Comparison of ENCODE assay signal across 9 mouse cellular contexts in genomic region chr5:67669436-67669896, GRCm38 (mm10).
DNase-seq lines count a peak whose midpoint lies in the region; ATAC-seq lines count a peak whose summit lies in the region.
"Had no signal": no experiment of that assay in that cellular context is flagged by ENCODE, and none has a peak within 500 bp of the region (broad histone marks: within the 10 kb centered on the region; RNA-seq: fewer than 3 reads in every experiment).

No protein-coding gene starts in this region.

- peaks cover 40% of the 10 kb centered on the region for H3K36me3 ChIP-seq in hindbrain, embryonic 14.5 days (replicated peaks; ENCODE audit: control insufficient read depth, insufficient read depth)
- peaks cover 20% of the 10 kb centered on the region for H3K36me3 ChIP-seq in hindbrain, embryonic 10.5 days
- H3K36me3 ChIP-seq in embryonic facial prominence, embryonic 15.5 days, result no peaks in the 10 kb centered on the region

- H3K4me1 ChIP-seq in hindbrain, embryonic 14.5 days (replicated peaks; ENCODE audit: control insufficient read depth, insufficient read depth, low read length), result 0 out of 2 replicates have a peak, but pooled peaks cover 4% of the 10 kb centered on the region
- H3K4me1 ChIP-seq in hindbrain, embryonic 10.5 days (replicated peaks), result no peaks in the 10 kb centered on the region
- no peaks in the 10 kb centered on the region for H3K4me1 ChIP-seq in embryonic facial prominence, embryonic 15.5 days

- no peak overlapping the region for H3K27ac ChIP-seq in hindbrain, embryonic 14.5 days
- H3K27ac ChIP-seq in hindbrain, embryonic 10.5 days, result no peak overlapping the region
- no peak overlapping the region for H3K27ac ChIP-seq in embryonic facial prominence, embryonic 15.5 days (replicated peaks)

- 64% methylated on average over 13 of the region's 13 CpGs for WGBS in hindbrain, embryonic 14.5 days
- WGBS in hindbrain, embryonic 10.5 days, result 92% methylated on average over 13 of the region's 13 CpGs
- WGBS in embryonic facial prominence, embryonic 15.5 days, result 21% methylated on average over 13 of the region's 13 CpGs

- DNase-seq in hindbrain, embryonic 14.5 days (ENCODE audit: low spot score), result peak; percentile 29
- DNase-seq in hindbrain, embryonic 10.5 days (ENCODE audit: low spot score), result no peak
- peak; percentile 55 for DNase-seq in brain, adult 2 months (ENCODE audit: low read depth, low spot score)
- DNase-seq in kidney, postnatal 25 days, result peak; percentile 37 to 66
- no peak for DNase-seq in right cerebral cortex, postnatal 36 days (ENCODE audit: low spot score in 2 of 2)
- no peak for DNase-seq in right cerebral cortex, postnatal 4 days

- H3K27me3 ChIP-seq in hindbrain, embryonic 14.5 days (ENCODE audit: control insufficient read depth, insufficient read depth, low read length), result peaks cover 6% of the 10 kb centered on the region; the same call in 1 of the 2 replicates
- peaks cover 23% of the 10 kb centered on the region for H3K27me3 ChIP-seq in hindbrain, embryonic 10.5 days (ENCODE audit: insufficient read depth, poor library complexity, severe bottlenecking)
- H3K27me3 ChIP-seq in embryonic facial prominence, embryonic 15.5 days, result no peaks in the 10 kb centered on the region

- no peak overlapping the region for H3K4me2 ChIP-seq in hindbrain, embryonic 14.5 days (replicated peaks)
- peak overlapping the region; percentile 25; the same call in 1 of the 2 replicates for H3K4me2 ChIP-seq in embryonic facial prominence, embryonic 15.5 days (replicated peaks)

- no peak overlapping the region for H3K4me3 ChIP-seq in hindbrain, embryonic 14.5 days (replicated peaks; ENCODE audit: low read length)
- no peak overlapping the region for H3K4me3 ChIP-seq in hindbrain, embryonic 10.5 days
- H3K4me3 ChIP-seq in embryonic facial prominence, embryonic 15.5 days (replicated peaks), result no peak overlapping the region
- H3K4me3 ChIP-seq: myocyte had no signal

- H3K9me3 ChIP-seq in hindbrain, embryonic 14.5 days (ENCODE audit: control insufficient read depth, low read length), result no peaks in the 10 kb centered on the region
- H3K9me3 ChIP-seq in hindbrain, embryonic 10.5 days, result no peaks in the 10 kb centered on the region
- H3K9me3 ChIP-seq in embryonic facial prominence, embryonic 15.5 days (replicated peaks), result no peaks in the 10 kb centered on the region

- no peak for ATAC-seq in hindbrain, embryonic 14.5 days (ENCODE audit: low FRiP score)
- no peak for ATAC-seq in embryonic facial prominence, embryonic 15.5 days (ENCODE audit: insufficient number of reproducible peaks, low FRiP score, low TSS enrichment, low read depth)
- no peak for ATAC-seq in granulocyte monocyte progenitor cell, adult 5-6 weeks (replicated peaks; ENCODE audit: poor library complexity, severe bottlenecking)

- no peak overlapping the region for H3K9ac ChIP-seq in hindbrain, embryonic 14.5 days
- no peak overlapping the region for H3K9ac ChIP-seq in embryonic facial prominence, embryonic 15.5 days

Comparison
In these comparisons a context has a peak if more than half of its experiments do, and no peak if none do; other contexts are left out.
1. DNase-seq: peak in hindbrain, embryonic 14.5 days (single experiment), brain, adult 2 months (single experiment) and kidney, postnatal 25 days (2 of 2); none in hindbrain, embryonic 10.5 days (single experiment), right cerebral cortex, postnatal 36 days (0 of 2) and right cerebral cortex, postnatal 4 days (single experiment).